ENCODE assay signal across 20 mouse cellular contexts in genomic region chr9:40426282-40426964, GRCm38 (mm10).
DNase-seq lines count a peak whose midpoint lies in the region; ATAC-seq and TF ChIP-seq lines count a peak whose summit lies in the region.
"Had no signal": no experiment of that assay in that cellular context is flagged by ENCODE, and none has a peak within 500 bp of the region (broad histone marks: within the 10 kb centered on the region; RNA-seq: fewer than 3 reads in every experiment).

No protein-coding gene starts in this region.

- no peak for ATAC-seq in heart, embryonic 13.5 days (ENCODE audit: extremely low read depth, insufficient number of reproducible peaks, low FRiP score, low TSS enrichment)
- ATAC-seq in heart, embryonic 16.5 days (replicated peaks; ENCODE audit: extremely low read depth, insufficient read depth, low FRiP score) = no peak
- peak; percentile 37; the same call in 1 of the 2 replicates for ATAC-seq in kidney, postnatal 0 days (replicated peaks; ENCODE audit: low FRiP score, low read depth)
- ATAC-seq in forebrain, embryonic 13.5 days = no peak
- ATAC-seq: CD4-positive, CD25-positive, alpha-beta regulatory T cell, adult 4 months; forebrain, embryonic 15.5 days; intestine, embryonic 16.5 days had no signal

- H3K4me3 ChIP-seq in heart, embryonic 13.5 days = no peak overlapping the region
- no peak overlapping the region for H3K4me3 ChIP-seq in heart, embryonic 10.5 days
- no peak overlapping the region for H3K4me3 ChIP-seq in heart, embryonic 16.5 days (ENCODE audit: low read length)
- no peak overlapping the region for H3K4me3 ChIP-seq in kidney, postnatal 0 days (replicated peaks; ENCODE audit: low read depth, low read length)
- no peak overlapping the region for H3K4me3 ChIP-seq in thymus, adult 2 months (ENCODE audit: control insufficient read depth, insufficient read depth, low read length)
- H3K4me3 ChIP-seq in forebrain, embryonic 13.5 days = no peak overlapping the region
- H3K4me3 ChIP-seq: embryonic facial prominence, embryonic 10.5 days; erythroblast, embryonic 14.5 days; forebrain, embryonic 15.5 days; hindbrain, embryonic 13.5 days; limb, embryonic 15.5 days had no signal

- H3K27me3 ChIP-seq in heart, embryonic 13.5 days (replicated peaks) = no peaks in the 10 kb centered on the region
- H3K27me3 ChIP-seq in heart, embryonic 10.5 days (ENCODE audit: insufficient read depth, poor library complexity, severe bottlenecking) = no peaks in the 10 kb centered on the region
- H3K27me3 ChIP-seq in heart, embryonic 16.5 days (ENCODE audit: control insufficient read depth, insufficient read depth, low read length) = no peaks in the 10 kb centered on the region
- H3K27me3 ChIP-seq in kidney, postnatal 0 days (ENCODE audit: insufficient read depth, low read length) = no peaks in the 10 kb centered on the region
- H3K27me3 ChIP-seq in thymus, adult 2 months (ENCODE audit: control insufficient read depth, insufficient read depth, low read length) = no peaks in the 10 kb centered on the region
- no peaks in the 10 kb centered on the region for H3K27me3 ChIP-seq in forebrain, embryonic 13.5 days
- H3K27me3 ChIP-seq: forebrain, embryonic 15.5 days; limb, embryonic 15.5 days had no signal

- no peaks in the 10 kb centered on the region for H3K9me3 ChIP-seq in heart, embryonic 13.5 days
- H3K9me3 ChIP-seq in heart, embryonic 10.5 days = no peaks in the 10 kb centered on the region
- no peaks in the 10 kb centered on the region for H3K9me3 ChIP-seq in heart, embryonic 16.5 days (replicated peaks; ENCODE audit: control insufficient read depth, low read length)
- no peaks in the 10 kb centered on the region for H3K9me3 ChIP-seq in kidney, postnatal 0 days (replicated peaks; ENCODE audit: low read length)
- H3K9me3 ChIP-seq in forebrain, embryonic 13.5 days (replicated peaks) = no peaks in the 10 kb centered on the region
- H3K9me3 ChIP-seq: embryonic facial prominence, embryonic 10.5 days; forebrain, embryonic 15.5 days; hindbrain, embryonic 13.5 days; limb, embryonic 15.5 days had no signal

- TF ChIP-seq CTCF in kidney, postnatal 0 days (IDR thresholded peaks at IDR 0.05; ENCODE audit: low read depth) = no peak
- no peak for TF ChIP-seq CTCF in thymus, adult 2 months (IDR thresholded peaks at IDR 0.05; ENCODE audit: borderline replicate concordance, control insufficient read depth, extremely low read depth, insufficient read depth, low read length, poor library complexity)

- no peak for TF ChIP-seq POLR2A in thymus, adult 2 months (IDR thresholded peaks at IDR 0.05; ENCODE audit: control insufficient read depth, extremely low read depth, insufficient read depth, low read length, poor library complexity)

- no peak overlapping the region for H3K4me2 ChIP-seq in heart, embryonic 13.5 days
- H3K4me2 ChIP-seq in heart, embryonic 16.5 days (ENCODE audit: low read depth, low read length) = no peak overlapping the region
- no peak overlapping the region for H3K4me2 ChIP-seq in kidney, postnatal 0 days (ENCODE audit: low read length)
- H3K4me2 ChIP-seq in forebrain, embryonic 13.5 days = no peak overlapping the region
- H3K4me2 ChIP-seq: forebrain, embryonic 15.5 days; hindbrain, embryonic 13.5 days; limb, embryonic 15.5 days had no signal

- no peak overlapping the region for H3K9ac ChIP-seq in heart, embryonic 13.5 days
- H3K9ac ChIP-seq in heart, embryonic 16.5 days (ENCODE audit: low read length) = no peak overlapping the region
- no peak overlapping the region for H3K9ac ChIP-seq in kidney, postnatal 0 days (ENCODE audit: low read depth, low read length)
- H3K9ac ChIP-seq in forebrain, embryonic 13.5 days = no peak overlapping the region
- H3K9ac ChIP-seq: forebrain, embryonic 15.5 days; hindbrain, embryonic 13.5 days; limb, embryonic 15.5 days had no signal

- no peak for DNase-seq in heart, embryonic 10.5 days (ENCODE audit: low spot score)
- DNase-seq in brain, adult 2 months (ENCODE audit: low read depth, low spot score) = peak; percentile 30
- no peak for DNase-seq in kidney, postnatal 0 days (ENCODE audit: low spot score)
- DNase-seq in thymus, adult 2 months = no peak
- DNase-seq: adrenal gland, postnatal 36 days; cerebellum, postnatal 36 days; lung, postnatal 10 days; midbrain, embryonic 14.5 days; thymus, adult 18-20 months had no signal

- H3K27ac ChIP-seq in heart, embryonic 13.5 days (replicated peaks) = 0 out of 2 replicates have a peak overlapping the region, but pooled peaks have one; percentile 15
- H3K27ac ChIP-seq in heart, embryonic 10.5 days = no peak overlapping the region
- H3K27ac ChIP-seq in heart, embryonic 16.5 days (ENCODE audit: low read length) = peak overlapping the region; percentile 61
- peak overlapping the region; percentile 62 for H3K27ac ChIP-seq in kidney, postnatal 0 days
- H3K27ac ChIP-seq in thymus, adult 2 months (ENCODE audit: control insufficient read depth, insufficient read depth, low read length) = no peak overlapping the region
- H3K27ac ChIP-seq in forebrain, embryonic 13.5 days = no peak overlapping the region
- H3K27ac ChIP-seq: embryonic facial prominence, embryonic 10.5 days; forebrain, embryonic 15.5 days; hindbrain, embryonic 13.5 days; limb, embryonic 15.5 days had no signal

- no peaks in the 10 kb centered on the region for H3K36me3 ChIP-seq in heart, embryonic 13.5 days
- no peaks in the 10 kb centered on the region for H3K36me3 ChIP-seq in heart, embryonic 10.5 days
- no peaks in the 10 kb centered on the region for H3K36me3 ChIP-seq in heart, embryonic 16.5 days (ENCODE audit: control insufficient read depth, insufficient read depth)
- H3K36me3 ChIP-seq in kidney, postnatal 0 days (ENCODE audit: insufficient read depth, low read length) = no peaks in the 10 kb centered on the region
- no peaks in the 10 kb centered on the region for H3K36me3 ChIP-seq in thymus, adult 2 months (ENCODE audit: control insufficient read depth, insufficient read depth, low read length)
- no peaks in the 10 kb centered on the region for H3K36me3 ChIP-seq in forebrain, embryonic 13.5 days (ENCODE audit: poor library complexity, severe bottlenecking)
- H3K36me3 ChIP-seq: embryonic facial prominence, embryonic 10.5 days; forebrain, embryonic 15.5 days; G1E; hindbrain, embryonic 13.5 days; limb, embryonic 15.5 days had no signal

- WGBS in heart, embryonic 13.5 days = 80% methylated on average over 9 of the region's 9 CpGs
- 88% methylated on average over 9 of the region's 9 CpGs for WGBS in heart, embryonic 10.5 days
- WGBS in heart, embryonic 16.5 days = 76% methylated on average over 9 of the region's 9 CpGs
- WGBS in kidney, postnatal 0 days = 61% methylated on average over 9 of the region's 9 CpGs
- 94% methylated on average over 9 of the region's 9 CpGs for WGBS in thymus, adult 2 months
- 89% methylated on average over 9 of the region's 9 CpGs for WGBS in forebrain, embryonic 13.5 days

- H3K4me1 ChIP-seq in heart, embryonic 13.5 days = peaks cover 52% of the 10 kb centered on the region
- peaks cover 26% of the 10 kb centered on the region for H3K4me1 ChIP-seq in heart, embryonic 10.5 days
- peaks cover 26% of the 10 kb centered on the region for H3K4me1 ChIP-seq in heart, embryonic 16.5 days (ENCODE audit: control insufficient read depth, insufficient read depth, low read length)
- no peaks in the 10 kb centered on the region for H3K4me1 ChIP-seq in kidney, postnatal 0 days (replicated peaks; ENCODE audit: insufficient read depth, low read length)
- peaks cover 11% of the 10 kb centered on the region for H3K4me1 ChIP-seq in thymus, adult 2 months (replicated peaks; ENCODE audit: control insufficient read depth, insufficient read depth, low read length)
- no peaks in the 10 kb centered on the region for H3K4me1 ChIP-seq in forebrain, embryonic 13.5 days
- H3K4me1 ChIP-seq: embryonic facial prominence, embryonic 10.5 days; forebrain, embryonic 15.5 days; hindbrain, embryonic 13.5 days; limb, embryonic 15.5 days had no signal

Comparison
In these comparisons a context has a peak if more than half of its experiments do, and no peak if none do; other contexts are left out.
1. H3K27ac ChIP-seq: peak in heart, embryonic 13.5 days (single experiment), heart, embryonic 16.5 days (single experiment) and kidney, postnatal 0 days (single experiment); none in heart, embryonic 10.5 days (single experiment), thymus, adult 2 months (single experiment) and forebrain, embryonic 13.5 days (single experiment).